Mouse (Mus musculus): ENCODE results near the gene Cd81. TPM values are rescaled to one million over a fixed set of nuclear protein-coding genes. Genes with fewer than 3 reads are reported as not detected.

Gene Cd81
- total RNA-seq, 2 experiments from 2014 or later, result 395 to 401 TPM

- no peak for DNase-seq (ENCODE audit: low spot score in 2 of 2)
Measured at GRCm38 (mm10) chr7:143020040-143020439, 32.5 kb upstream of the Cd81 start.

DNA sequence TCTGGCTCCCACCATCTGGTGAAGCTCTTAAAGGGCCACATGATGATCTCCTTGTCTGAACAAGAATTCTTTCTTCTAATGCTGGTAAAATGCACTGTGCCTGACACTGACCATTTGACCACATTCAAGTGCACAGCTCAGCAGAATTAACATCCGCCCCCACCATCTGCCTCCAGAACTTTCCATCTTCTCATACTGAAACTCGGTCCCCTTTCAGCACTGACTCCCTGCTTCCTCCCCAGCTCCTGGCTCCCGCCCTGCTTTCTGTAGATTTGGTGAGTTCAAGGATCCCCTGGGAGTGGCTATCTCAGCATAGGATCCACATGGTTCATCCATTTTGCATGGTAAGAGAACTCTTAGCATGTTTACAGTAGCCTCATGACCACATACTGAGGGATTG lies 31.8 kb upstream of the Cd81 start:
- no peak for DNase-seq (ENCODE audit: low spot score in 2 of 2)

DNA sequence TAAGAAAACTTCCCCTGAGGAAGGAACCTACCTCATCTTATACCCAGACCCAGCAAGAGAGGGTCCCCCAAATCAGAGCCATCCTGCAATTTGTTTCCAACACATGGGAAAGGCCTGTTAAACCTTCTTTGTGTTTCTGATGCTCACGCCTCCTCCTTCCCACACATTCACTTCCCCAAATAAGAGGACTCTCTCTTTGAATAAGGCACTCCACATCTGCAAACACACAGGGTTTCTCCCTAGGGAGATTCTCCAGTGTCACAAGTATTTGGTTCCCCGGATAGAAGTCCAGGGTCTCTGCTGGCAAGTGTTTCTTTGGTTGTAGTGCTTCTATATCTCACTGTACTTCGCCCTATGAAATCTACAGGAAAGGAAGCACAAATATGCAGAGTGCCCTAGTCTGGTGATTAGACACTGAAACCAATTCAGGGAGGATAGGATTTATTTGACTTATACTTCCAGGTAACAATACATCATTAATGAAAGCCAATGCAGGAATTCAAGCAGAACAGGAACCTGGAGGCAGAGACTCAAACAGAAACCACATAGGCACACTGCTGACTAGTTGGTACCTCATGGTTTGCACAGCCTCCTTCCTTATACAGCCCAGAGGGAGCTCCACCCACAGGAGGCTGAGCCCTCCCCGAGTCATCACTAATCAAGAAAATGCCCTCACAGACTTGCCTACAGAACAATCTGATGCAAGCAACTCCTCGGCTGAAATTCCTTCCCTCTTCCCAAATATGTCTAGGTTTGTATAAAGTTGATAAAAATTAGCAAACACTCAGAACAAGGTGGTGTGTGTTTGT lies 31.0 kb upstream of the Cd81 start:
- DNase-seq (ENCODE audit: low spot score in 2 of 2), result no peak

DNA sequence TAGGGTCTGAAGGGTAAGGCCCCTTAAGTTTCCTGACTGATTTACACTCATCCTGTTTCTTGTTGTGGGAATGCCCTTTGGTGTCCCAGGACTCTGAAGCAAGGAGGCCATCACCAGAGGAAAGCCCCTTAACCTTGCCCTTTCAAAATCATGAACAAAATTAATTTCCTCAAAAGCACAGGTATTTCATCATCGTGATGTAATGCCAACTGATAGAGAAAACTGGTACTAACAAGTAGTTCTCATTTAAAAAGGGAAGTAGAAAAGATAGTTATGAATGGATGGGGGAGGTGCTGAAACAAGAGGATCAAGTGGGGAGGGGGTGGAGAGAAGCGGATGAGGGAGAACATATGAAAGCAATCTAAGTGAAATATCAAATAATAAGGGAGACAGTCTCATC lies 29.0 kb upstream of the Cd81 start:
- no peak for DNase-seq (ENCODE audit: low spot score in 2 of 2)

- DNase-seq (ENCODE audit: low spot score in 2 of 2), result no peak
Measured at GRCm38 (mm10) chr7:143024293-143024692, 28.2 kb upstream of the Cd81 start.

- no peak for DNase-seq (ENCODE audit: low spot score in 2 of 2)
Measured at GRCm38 (mm10) chr7:143025496-143025895, 27.0 kb upstream of the Cd81 start.

DNA sequence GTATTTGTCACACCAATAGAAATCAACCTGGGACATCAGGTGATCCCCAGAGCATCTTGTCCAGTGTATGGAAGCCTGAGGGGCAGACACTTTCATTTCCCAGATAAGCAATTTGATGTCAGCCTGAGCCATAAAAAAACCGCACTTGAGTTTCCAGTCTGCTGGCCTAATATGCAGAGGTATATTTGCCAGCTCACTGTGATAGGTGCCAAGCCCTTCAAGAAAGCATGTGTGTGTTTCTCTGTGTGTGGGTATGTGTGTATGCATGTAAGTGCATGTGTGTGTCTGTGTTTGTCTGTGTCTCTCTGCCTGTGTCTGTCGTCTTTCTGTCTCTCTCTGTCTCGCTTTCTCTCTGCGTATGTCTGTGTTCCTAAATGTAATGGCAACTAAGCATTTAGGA lies 25.3 kb upstream of the Cd81 start:
- no peak for DNase-seq (ENCODE audit: low spot score in 2 of 2)

GRCm38 (mm10) chr7:143031816-143032215 lies 20.7 kb upstream of the Cd81 start:
- no peak for DNase-seq (ENCODE audit: low spot score in 2 of 2)

DNA sequence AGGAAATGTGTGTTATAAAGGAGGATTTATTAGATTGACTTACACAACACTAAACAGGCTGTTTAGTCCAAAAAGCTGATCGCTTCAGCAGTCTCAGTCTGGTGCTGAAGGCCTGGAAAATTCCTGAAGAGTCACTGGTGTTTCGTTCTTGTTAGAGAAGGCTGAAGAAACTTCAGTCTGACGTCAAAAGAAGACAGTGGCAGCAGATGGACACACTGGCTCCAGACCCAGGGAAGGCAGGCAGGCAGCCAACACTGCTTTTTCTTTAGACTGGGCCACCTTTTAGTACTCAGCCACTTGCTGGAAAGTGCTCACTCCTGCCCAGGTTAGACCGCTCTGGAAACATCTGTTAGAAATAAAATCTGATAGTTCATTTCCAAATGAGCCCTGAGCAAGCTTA lies 19.0 kb upstream of the Cd81 start:
- no peak for DNase-seq (ENCODE audit: low spot score in 2 of 2)

- no peak for DNase-seq (ENCODE audit: low spot score in 2 of 2)
Measured at GRCm38 (mm10) chr7:143034112-143034511, 18.4 kb upstream of the Cd81 start.

DNA sequence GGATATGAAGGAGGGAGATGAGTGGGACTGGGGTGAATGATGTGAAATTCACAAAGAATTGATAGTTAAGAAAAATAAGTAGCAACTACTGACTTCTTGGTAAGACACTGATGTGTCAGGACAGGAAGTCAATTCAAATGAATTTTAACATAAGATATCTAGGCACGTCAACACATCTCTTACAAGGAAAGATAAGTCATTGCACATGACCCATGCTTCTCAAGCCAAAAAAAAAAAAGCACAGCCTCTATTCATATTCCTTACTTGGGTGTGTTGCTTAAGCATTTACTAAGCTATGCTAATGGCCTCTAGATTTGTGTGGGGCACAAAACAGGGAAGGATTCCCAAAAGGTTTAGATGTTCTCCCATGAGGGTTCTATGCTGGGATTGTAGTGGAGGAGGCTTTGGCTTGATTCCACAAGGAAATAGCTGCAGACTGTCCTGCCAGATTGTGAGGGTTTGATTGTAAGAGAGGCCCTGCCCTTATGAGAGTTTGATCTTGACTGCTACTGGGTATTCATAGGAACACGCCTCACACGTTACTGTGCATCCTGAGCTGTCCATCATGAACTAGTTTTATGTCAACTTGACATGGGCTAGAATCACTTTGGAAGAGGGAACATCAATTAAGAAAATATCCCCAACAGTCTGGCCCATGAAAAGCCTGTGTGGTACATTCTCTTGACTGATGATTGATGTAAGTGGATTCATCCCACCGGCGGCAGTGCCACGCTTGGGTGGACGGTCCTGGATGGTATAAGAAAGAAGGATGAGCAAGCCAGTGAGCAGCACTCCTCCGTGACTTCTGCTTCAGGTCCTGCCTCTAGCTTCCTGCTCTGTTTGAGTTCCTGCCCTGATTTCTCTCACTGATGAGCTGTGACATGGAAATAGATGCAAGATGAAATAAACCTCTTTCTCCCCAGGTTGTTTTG lies 17.8 kb upstream of the Cd81 start:
- no peak for DNase-seq (ENCODE audit: low spot score in 2 of 2)

DNA sequence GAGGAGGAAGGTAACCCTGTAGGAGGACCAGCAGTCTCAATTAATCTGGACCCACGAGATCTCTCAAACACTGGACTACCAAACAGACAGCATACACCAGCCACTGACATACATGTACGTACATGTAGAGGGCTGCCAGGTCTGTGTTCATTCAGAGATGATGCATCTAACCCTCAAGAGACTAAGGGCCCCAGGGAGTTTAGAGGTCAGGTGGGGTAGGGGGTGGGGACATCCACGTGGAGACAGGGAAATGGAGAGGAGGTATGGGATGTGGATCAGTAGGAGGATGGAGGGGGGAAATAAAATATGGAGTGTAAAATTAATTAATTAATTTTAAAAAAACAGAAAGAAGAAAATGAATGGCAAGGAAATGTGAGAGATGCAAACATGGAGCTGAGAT lies 15.8 kb upstream of the Cd81 start:
- no peak for DNase-seq (ENCODE audit: low spot score in 2 of 2)

GRCm38 (mm10) chr7:143037306-143037705 lies 15.2 kb upstream of the Cd81 start:
- no peak for DNase-seq (ENCODE audit: low spot score in 2 of 2)

DNA sequence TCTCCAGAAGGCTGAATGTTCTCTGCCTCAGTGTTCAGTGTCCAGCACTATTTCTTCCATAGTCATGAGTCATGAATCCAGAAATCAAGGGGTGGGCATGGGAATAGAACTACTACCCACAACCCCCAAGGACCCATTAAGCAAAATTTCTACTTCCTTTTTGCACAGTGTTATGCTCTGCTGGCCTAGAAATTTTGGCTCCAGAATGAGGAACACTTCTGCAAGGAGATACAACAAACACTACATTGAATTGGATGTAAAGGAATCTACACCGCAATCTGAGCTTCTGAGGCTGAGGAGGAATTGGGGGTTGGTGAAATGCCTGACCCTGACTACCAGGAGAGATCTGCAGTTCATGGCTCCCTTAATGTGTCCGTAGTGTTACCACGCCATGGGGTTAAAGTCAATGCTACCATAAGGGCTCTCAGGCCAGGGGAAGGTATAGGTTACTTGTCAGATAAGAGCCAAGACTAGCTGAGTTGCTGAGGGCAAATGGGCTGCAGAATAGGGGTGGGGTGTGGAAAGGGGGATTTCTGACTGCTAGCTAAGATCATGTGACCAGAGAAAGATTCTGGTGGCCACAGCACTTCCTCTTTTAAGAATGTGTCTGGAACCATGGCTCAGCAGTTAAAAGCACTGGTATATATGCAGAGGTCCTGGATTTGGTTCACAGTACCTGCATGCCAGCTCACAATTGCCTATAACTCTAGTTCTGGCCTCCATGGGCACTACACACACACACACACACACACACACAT lies 14.2 kb upstream of the Cd81 start:
- DNase-seq (ENCODE audit: low spot score in 2 of 2), result no peak

GRCm38 (mm10) chr7:143040561-143040960 lies 12.0 kb upstream of the Cd81 start:
- no peak for DNase-seq (ENCODE audit: low spot score in 2 of 2)

GRCm38 (mm10) chr7:143041138-143041822 lies 11.3 kb upstream of the Cd81 start:
- DNase-seq (ENCODE audit: low spot score in 2 of 2), result no peak

- DNase-seq (ENCODE audit: low spot score in 2 of 2), result no peak
Measured at GRCm38 (mm10) chr7:143042089-143042488, 10.4 kb upstream of the Cd81 start.

DNA sequence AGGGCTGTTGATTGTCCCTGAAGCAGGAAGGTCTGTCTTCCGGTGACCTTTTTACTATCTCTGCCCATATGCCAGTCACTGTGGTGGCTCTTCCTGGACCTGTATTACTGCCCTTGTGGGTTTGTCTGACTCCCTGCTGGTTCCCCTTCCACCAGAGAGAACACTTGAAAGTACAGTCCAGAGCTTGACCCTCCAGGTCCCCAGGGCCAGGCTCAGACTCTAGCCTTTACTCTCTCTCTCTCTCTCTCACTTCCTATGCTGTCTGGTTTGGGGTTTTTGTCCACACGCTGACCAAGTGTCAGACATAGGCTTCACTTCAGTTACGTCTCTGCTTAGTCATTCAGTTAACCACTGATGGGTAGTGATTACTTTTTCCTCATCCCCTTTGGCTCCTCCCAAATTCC lies 9.6 kb upstream of the Cd81 start:
- no peak for DNase-seq (ENCODE audit: low spot score in 2 of 2)

DNA sequence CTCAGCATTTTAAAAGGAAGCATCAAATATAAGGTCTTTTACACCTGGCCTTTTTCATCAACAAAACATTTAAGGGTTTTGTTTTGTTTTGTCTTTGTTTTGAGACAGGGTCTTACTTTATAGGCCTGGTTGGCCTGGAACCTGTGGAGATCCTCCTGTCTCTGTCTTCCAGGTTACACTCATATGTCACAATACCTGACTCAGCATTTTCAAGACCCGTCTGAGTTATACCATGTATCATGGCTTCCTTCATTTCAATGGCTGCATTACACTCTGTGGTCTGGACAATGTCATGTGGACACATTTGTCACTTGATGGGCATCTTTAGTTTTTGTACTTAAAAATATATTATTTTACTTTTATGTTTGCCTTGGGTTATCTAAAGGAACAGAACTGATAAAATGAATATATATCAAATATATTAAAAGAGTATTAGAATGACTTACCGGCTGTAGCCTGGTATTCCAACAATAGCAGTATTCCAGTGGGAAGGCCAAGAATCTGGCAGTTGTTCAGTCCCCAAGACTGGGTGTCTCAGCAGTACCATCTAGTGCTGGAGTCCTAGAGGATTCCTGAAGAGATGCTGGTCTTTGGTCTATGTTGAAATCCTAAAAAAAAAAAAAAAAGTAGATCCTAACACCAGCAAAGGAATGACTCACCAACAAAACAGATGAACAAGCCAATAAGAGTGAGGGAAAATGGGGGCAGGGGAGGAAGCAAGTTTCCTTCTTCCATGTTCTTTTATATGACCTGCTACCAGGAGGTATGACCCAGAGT lies 8.3 kb upstream of the Cd81 start:
- no peak for DNase-seq (ENCODE audit: low spot score in 2 of 2)

DNA sequence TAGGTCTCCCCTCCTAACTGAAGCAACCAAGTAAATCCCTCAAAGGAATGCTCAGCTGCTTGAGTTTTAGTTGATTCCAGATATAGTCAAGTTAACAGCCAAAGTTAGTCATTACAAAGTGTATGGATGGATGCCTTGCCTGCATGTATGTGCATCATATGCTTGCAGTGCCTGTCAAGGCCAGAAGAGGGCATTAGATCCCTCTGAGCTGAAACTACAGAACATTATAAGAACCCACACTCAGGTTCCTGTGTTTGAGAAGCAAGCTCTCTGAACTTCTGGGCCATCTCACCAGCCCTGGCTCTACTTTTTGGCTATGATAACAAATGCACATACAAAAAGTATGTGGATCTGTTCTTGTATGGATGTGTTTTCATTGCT lies 7.7 kb upstream of the Cd81 start:
- DNase-seq (ENCODE audit: low spot score in 2 of 2), result no peak
